Mouse (Mus musculus) hematopoietic stem cell, adult 5-6 weeks (primary cell): ENCODE data around the gene Scamp1. TPM values are rescaled to one million over a fixed set of nuclear protein-coding genes. Genes with fewer than 3 reads are reported as not detected.

Experiments used
- ATAC-seq, 2 experiments: fragments of 125-278 bp in 1 of 2; replicated peaks in 1 of 2; 2 replicates each; pipeline ENCODE4 v1.8.0; 2016 to 2017; ENCODE audit warnings: inconsistent platforms in 2 of 2, mild to moderate bottlenecking in 2 of 2, moderate number of reproducible peaks in 2 of 2, low read depth in 1 of 2, moderate TSS enrichment in 1 of 2; ENCODE audit not compliant: low FRiP score in 2 of 2, poor library complexity in 2 of 2, severe bottlenecking in 2 of 2, insufficient read depth in 1 of 2, low TSS enrichment in 1 of 2
- total RNA-seq: library from RNA; stranded (forward); fragments of 172-1452, 232-1000 nt; gene quantifications from 2 replicates; pipeline ENCODE4 v1.2.3, GENCODE M21; 2017

The Scamp1 gene
- total RNA-seq, 1 experiment from 2014 or later: 18.1 TPM

DNA sequence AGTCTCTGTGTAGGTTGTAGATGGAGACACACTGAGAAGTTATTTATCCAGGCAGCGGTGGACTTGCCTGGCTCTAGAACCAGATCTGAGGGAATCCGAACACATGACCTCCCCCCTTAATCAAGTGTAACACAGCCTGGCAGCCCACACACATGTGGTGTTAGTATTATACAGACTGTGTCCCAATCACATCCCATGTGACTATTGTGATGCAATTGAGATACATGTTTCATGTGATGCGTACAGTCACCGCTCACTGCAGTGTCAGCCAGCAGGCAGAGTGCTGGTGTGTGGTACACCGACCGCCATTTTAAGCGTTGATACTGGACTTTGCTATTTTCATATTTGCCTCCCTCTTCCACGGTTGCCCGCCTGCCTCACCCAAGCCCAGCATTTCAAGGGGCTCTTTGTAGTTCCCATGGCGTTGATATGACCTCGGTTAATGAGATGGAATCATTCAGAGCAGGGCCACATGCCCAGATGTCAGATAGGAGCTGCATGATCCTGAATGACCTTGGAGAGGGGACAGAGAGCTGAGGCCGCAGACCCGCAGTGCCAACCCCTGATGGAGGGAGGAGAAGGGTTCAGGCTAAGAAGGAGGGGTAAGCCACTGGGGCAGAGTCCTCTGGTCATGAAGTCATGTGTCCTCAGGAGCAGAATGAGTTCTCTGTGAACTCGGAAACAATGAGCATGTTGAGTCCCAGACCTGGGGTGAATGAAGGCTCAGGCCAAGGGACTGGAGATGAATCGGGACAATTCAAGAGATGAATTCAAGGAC is 112.9 kb downstream of the Scamp1 start:
- no peak for ATAC-seq

- ATAC-seq: no peak
Observed at GRCm38 (mm10) chr13:94171612-94172011, 114.0 kb downstream of the Scamp1 start.

- peak in 1 of 2 experiments; percentile 35; a peak in 2 of 4 replicates for ATAC-seq
Observed at GRCm38 (mm10) chr13:94169325-94169916, 116.2 kb downstream of the Scamp1 start.

- no peak for ATAC-seq
Observed at GRCm38 (mm10) chr13:94168319-94168718, 117.3 kb downstream of the Scamp1 start.

DNA sequence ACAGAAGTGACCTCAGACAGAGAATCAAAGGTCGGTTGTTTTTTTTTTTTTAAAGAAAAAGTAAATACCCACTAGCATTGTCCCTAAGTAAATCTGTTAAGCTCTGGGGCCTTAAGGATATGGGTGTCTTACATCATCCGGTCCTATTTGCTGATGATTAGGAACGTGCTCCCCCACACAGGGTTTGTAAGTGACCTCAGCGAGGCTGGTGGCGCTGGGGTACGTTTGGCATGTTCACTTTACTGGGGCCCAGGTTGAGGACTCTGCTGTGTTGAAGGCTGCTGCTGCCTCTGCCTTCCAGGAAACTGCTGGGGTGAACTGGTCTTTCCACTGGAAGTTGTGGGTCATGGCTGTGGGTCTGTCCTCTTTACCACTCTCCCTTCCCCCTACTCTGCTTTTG is 121.2 kb downstream of the Scamp1 start:
- ATAC-seq: no peak

- ATAC-seq: 0 out of 4 replicates have a peak, but pooled peaks of 1 of the 2 experiments have one; percentile 18
Observed at GRCm38 (mm10) chr13:94159478-94160220, 126.0 kb downstream of the Scamp1 start.

- no peak for ATAC-seq
Observed at GRCm38 (mm10) chr13:94158864-94159477, 126.7 kb downstream of the Scamp1 start.

DNA sequence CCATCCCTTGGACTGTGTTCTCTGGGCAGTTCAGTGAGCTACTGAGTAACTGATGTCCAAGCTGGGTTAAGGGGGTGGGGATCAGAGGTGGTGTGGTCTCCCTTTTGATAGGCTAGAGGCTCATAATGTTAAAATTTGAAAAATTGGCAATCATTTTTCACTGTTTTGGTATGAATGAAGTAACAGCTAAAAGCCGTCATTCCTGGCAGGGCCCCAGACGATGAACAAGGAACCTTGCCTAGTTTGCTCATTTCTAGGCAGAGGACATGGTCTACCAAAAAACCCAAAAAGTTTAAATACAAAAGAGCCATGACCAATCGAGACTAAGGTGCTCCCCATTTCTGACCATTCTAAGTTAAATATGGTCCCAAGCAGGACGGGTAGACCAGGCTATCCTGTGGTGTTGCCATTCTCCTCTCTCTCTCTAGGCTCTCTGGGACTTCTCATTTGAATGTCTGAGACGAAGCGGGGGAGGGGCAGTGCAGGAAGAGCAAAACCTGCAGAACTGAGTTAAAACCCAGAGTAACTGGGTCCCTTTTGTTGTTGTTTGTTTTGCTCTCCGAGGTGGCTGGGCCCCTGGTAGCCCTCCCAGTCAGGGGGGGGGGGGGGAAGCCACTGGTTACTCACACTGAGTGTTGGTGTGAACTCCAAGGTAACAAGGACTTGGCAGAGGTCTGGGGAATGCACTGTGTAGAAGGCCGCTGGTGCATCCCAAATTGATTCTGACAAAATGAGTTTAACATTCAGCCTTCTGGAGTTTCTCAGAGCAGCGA is 129.8 kb downstream of the Scamp1 start:
- no peak for ATAC-seq

DNA sequence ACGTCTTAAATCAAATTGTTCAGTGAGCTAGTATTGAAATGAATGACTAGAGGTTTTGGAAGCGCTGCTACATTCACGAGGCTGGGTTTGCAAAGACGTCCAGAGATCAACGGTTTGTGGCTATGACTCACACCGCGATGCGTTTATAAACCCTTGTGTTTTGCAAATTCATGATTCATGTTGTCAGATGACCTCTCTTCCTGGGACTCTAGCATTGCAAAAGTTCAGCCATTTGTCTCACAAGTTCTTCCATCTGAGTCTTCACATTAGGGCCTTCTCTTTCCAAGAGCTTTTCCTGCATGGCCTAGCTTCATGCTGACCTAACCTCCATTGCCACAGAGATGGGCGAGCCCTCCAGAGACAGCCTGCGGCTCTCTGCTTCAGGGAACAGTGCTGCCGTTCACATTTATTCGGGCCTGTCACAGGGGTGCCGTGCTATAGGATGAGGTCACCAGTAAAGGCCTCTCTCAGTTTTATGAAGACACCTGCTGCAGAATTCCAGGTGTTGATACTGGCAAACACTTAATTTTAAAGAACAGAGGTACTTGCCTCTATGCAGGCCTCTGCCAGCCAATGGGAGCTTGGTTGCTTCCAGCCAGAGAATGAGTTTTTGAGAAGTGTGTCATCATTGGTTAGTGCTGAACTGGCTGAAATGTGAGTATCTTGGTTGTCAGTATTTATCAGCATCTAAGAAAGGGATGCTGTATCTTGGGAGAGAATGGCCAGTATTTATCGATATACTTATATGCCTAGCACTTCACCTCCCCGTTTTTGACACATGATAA is 131.0 kb downstream of the Scamp1 start:
- peak in 1 of 2 experiments; percentile 7; a peak in 1 of 4 replicates for ATAC-seq

DNA sequence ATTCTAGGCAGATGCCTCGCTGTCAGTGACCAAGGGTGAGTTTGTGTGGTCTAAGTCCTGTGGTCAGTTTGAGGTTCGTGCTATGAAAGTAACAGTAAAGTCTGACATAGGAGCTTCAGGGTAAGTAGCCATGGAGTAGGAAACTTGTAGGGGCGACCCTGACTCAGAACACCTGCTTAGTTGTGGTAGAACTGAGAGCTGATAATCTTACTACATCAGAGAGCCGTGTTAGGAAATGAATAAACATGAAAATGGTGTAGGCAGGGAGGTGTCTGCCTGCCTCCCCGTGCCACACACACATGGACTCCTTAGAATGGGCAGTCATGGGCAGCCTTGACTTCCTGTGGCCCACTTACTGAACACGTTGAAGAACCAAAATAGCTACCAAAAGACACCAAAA is 132.0 kb downstream of the Scamp1 start:
- no peak for ATAC-seq

DNA sequence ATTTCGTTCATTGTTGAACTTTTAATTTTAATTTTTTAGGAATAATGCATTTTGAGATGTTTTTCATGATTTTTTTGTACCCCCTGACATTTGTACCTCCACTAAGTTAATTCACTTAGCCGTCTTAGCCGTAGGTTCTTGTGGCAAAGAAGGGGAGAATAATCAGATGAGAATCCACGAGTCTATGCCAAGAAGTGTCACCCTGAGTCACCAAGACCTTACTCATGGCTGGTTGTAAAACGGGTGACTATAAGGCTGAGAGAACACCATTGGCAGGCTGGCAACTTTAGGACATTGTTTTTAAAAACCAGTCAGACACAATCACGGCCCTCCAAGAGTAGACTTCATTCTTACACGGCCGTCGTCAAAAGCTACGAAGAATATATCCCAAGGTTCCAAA is 132.8 kb downstream of the Scamp1 start:
- ATAC-seq: no peak

Other genes starting within 250 kb of the Scamp1 start
- gene Lhfpl2, start 228.1 kb downstream of the Scamp1 start, total RNA-seq: 8.1 and 10.6 TPM in 2 replicates
- 107 and 113 TPM in 2 replicates for gene Ap3b1, start 73.1 kb upstream of the Scamp1 start, total RNA-seq